Mouse (Mus musculus): ENCODE data around the gene Uck2.

DNA sequence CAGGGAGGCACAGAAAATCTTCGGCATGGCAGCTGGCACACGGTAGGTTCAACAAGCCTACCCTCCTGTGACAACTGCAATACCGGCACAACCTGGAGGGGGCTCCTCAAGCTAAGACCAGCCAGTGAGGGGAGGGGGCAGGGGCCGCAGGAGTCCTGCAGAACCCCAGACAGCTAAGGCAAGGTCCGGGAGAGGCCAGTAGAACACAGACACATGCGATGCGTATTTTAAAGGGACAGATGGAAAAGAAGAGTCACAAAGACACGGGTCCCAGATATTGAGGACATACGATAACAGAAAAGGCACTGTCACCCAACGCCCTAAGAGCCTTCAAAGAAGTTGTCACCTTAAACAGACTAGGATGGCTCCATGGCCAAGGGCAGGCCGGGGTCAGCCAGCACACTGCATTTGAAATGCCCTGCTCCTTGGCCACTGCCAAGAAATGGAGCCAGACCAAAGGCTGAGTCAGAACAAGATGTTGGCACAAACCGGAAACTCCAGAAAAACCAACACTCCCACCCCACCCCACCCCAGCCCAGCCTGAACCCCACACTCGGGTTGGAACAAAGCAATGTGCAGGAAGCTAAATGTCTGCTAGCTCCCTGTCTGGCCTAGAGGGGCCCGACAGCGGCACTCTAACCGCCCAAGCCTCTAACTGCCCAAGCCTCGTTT lies 53.4 kb downstream of the Uck2 start:
- TF ChIP-seq CTCF (IDR thresholded peaks at IDR 0.05; ENCODE audit: extremely low read depth, insufficient read depth, insufficient read length, insufficient replicate concordance) = no peak
- no peak for TF ChIP-seq POLR2A (IDR thresholded peaks at IDR 0.05; ENCODE audit: low read depth, low read length)

All from spleen, adult 2 months (tissue).